Mouse (Mus musculus): ENCODE measurements around the gene Prex1.
"Not testable (repeated sequence)": the region's sequence is repeated elsewhere in the genome, so short reads cannot be mapped to it uniquely, and the experiment has no call there.

Prex1 gene

GRCm38 (mm10) chr2:166713690-166714426 lies at the start of gene Prex1:
Gene Prex1, minus strand, starts transcription at chr2:166713832.
- DNase-seq (ENCODE audit: low read depth, low spot score): peak; percentile 98

DNA sequence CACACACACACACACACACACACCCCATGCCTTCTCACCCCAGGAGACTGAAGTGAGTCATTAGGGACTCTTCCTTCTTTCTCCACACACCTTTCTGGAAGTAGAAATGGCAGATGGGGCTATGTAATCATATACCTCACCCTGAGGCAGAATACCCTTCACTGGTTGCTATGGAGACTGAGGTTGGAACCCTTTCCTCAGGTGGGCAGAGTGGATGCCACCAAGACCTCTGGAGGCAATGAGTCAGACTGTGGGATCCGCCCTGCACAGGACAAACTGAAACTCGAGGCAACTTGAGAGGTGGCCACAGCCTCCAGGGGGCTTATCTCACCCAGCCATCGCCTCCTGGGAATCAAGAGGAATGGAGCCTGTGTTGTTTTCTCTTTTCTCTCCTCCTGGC lies 44.3 kb upstream of the Prex1 start:
- DNase-seq (ENCODE audit: low read depth, low spot score): no peak

- DNase-seq (ENCODE audit: low read depth, low spot score): no peak
Observed at GRCm38 (mm10) chr2:166754760-166755159, 41.1 kb upstream of the Prex1 start.

DNA sequence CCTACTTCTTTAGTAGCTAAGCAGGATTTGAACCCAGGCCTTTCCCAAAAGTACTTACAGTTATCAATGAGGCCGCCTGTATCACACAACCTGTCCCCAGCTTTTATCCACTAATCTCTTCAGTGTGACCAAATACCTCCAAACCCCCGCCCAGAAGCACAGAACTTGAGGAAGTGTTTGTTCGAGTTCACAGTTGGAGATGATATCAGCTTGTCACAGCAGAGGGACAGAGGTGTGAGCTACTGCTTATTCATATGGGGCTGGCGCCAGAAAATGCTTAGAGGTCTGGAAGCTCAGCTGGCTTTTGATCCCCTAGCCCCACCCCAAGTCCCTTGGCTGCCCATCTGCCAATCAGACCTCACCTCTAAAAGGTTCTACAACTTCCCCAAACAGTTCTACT lies 40.6 kb upstream of the Prex1 start:
- DNase-seq (ENCODE audit: low read depth, low spot score): no peak

DNA sequence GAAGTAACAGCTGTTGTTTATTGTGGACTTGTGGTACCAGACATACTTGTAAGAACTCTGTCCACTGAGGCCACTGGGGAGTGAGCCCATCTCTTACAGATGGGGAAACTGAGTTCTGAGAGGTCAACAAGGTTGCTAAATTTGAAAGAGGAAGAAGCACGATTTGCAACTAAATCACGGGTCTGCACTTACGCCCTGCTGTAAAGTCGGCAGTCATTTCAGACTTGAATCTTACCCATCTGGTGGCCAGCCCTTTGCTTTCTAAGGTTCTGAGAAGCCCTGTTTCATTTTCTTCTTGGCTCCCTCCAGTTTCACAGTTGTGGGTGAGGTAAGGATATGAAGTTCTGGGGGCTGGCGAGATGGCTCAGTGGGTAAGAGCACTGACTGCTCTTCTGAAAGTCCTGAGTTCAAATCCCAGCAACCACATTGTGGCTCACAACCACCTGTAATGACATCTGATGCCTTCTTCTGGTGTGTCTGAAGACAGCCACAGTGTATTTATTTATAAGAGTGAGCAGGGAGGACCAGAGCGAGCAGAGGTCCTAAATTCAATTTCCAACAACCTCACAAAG lies 37.1 kb upstream of the Prex1 start:
- no peak for DNase-seq (ENCODE audit: low read depth, low spot score)

DNA sequence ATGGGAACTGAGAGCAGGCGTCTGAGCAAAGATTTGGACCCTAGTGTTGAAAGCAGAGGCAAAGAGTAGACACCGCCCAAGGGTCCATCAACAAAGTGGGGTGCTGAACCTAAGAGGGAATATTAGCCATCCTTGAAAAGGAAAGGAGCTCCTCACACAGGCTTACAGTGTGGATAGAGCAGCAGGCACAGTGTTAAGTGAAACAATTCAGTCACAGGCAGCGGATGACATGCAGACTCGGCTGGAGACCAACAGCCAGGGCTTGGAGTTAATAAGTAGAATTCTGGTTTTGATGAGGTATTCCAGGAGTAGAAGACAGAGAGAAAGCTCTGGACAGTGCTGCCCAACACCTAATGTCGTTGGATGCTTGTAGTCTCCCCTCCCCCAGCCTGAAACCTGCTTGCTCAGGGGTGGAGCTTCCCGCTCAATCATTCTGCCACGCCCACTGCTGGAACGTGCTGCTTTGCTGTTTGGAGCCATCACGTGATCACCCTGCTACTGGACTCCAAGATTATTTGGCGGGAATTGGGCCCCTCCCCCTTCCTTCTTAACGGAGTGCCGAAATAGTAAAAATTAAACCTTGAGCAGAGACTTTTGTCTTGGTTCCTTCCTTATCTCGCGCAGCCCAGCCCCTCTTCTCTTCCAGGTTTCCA lies 32.8 kb upstream of the Prex1 start:
- DNase-seq (ENCODE audit: low read depth, low spot score): not testable (repeated sequence)

DNA sequence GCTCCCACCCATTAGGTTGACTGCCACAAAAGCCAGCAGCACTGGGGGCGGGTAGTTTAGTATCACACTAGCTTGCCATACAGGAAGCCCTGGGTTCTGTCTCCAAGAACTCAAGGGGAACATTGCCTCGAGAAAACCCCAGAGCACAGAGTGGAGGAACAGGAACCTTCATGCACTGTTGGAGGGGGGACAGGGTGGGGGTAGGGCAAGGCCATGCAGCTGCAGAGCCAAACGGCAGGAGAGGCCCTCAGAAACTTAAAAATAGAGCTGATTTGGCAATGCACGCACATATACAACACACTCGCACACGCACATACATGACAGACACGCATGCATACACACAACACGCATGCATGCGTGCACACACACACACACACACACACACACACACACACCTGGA lies 32.2 kb upstream of the Prex1 start:
- DNase-seq (ENCODE audit: low read depth, low spot score): no peak

- DNase-seq (ENCODE audit: low read depth, low spot score): no peak
Observed at GRCm38 (mm10) chr2:166744433-166744832, 30.8 kb upstream of the Prex1 start.

GRCm38 (mm10) chr2:166743504-166743903 lies 29.9 kb upstream of the Prex1 start:
- DNase-seq (ENCODE audit: low read depth, low spot score): no peak

DNA sequence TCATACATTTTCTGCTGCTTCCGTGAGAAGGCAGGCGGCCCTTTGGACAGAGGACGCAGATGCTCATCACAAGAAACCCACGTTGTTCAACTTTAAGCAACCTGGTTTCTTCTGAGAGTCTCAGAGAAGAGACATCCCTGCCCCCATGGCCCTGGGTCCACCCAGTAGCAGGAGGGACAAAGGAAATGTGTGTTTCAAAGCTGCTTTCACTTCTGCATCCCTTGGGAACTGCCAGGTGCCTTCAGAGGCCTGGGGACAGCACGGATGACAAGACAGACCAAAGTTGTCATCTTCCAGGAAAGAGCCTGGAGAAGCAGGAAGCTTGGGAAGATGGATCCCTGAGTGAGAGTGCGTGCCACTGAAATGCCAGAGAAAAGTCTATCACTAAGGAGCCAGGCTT lies 27.8 kb upstream of the Prex1 start:
- no peak for DNase-seq (ENCODE audit: low read depth, low spot score)

DNA sequence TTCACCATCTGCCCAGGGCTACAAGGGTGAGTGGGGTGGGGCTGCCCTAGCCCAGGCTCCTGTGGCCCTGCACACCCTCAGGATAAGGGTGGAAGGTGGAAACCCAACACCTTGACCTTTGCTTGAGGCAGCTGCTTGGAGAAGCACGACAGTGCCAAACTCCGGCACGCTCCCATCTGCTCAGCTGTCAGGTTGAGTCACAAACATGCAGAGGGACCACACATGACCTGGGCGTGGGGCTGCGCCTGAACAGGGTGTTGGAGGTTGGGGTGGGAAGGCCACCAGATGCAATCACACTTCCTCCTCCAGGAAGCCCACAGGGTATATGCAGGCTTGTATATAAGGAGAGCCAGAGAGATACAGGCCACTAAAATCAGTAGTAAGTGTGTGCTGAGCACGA lies 26.8 kb upstream of the Prex1 start:
- no peak for DNase-seq (ENCODE audit: low read depth, low spot score)

DNA sequence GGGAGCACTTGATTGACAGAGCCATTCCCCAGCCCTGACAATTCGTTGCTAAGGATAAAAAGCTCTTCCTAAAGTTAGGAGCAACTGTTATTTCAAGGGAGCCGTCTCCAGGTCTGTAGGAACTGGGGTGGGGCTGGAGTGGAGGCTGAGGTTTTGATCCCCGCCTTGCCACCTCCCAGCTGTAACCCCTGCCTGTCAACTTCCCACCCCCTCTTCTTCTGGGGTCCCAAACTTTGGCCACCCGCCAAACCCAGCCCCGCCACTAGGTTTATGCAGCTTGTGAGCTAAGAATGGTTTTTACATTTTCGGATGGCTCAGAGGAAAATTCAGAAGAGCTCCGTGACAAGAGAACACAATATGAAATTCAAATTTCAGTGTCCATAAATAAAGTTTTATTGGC lies 23.7 kb upstream of the Prex1 start:
- DNase-seq (ENCODE audit: low read depth, low spot score): no peak

DNA sequence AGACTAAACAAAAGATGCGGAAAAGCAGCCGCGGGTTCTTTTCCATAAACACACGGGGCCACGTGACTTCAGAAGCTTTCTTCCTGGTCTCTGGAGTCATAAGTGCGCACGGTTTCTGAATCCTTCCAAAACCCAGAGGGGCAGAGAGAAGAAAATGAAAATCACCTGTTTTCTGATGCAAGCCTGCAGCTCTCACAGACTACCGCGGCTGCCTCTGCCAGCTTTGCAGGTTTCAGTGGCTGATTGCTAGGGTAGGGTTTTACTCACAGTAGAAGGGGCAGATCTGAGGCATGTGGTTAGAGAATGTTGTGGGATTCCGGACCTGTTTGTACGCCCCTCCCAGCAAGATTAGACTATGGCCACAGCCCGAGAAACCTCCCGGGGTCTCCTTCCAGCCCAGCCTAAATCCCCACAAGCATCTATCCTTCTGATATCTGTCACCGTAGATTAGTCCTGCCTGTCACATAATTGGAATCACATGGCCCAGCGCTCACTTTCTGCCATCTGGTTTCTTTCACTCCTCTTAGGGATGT lies 21.9 kb upstream of the Prex1 start:
- DNase-seq (ENCODE audit: low read depth, low spot score): peak; percentile 82

DNA sequence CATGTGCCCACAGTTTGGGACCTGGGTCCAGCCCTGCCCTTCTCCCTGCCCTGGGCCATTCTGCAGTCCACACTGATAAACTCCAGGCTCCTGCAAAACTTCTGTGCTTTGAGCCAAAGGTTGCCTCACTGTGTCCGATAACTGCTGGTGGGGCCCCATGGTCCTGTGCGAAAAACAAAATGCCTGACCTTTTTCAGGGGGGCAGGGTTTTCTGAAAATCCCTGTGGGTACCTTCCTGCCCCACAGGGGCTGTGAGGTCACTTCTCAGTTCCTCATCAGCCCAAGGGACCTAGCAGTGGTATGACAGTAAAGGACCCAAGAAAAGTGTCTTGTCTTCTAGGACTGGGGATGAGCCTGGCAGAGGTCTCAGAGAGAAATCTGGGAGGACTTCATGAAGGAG lies 19.2 kb upstream of the Prex1 start:
- DNase-seq (ENCODE audit: low read depth, low spot score): no peak

GRCm38 (mm10) chr2:166732146-166732545 lies 18.5 kb upstream of the Prex1 start:
- no peak for DNase-seq (ENCODE audit: low read depth, low spot score)

DNA sequence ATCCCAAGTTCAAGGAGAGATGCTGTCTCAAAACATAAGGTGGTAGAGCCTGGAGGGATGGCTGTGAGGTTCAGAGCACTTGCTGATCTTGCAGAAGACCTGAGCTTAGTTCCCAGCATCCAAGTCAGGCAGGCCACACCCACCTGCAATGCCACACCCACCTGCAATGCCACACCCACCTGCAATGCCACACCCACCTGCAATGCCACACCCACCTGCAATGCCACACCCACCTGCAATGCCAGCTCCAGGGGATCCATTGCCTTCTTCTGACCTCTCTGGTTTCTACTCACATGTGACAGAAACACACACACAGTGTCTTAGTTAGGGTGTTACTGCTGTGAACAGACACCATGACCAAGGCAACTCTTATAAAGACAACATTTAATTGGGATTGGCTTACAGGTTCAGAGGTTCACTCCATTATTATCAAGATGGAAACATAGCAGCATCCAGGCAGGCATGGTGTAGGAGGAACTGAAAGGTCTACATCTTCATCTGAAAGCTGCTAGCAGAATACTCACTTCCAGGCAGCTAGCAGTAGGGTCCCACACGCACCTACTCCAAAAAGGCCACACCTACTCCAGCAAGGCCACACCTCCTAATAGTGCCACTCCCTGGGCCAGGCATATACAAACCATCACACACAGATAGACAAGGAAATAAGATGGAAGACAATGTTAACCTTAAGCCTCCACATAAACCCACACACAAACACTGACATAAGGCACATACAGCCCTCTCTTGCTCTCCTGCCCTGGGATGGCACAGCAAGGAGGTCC lies 17.7 kb upstream of the Prex1 start:
- DNase-seq (ENCODE audit: low read depth, low spot score): not testable (repeated sequence)

DNA sequence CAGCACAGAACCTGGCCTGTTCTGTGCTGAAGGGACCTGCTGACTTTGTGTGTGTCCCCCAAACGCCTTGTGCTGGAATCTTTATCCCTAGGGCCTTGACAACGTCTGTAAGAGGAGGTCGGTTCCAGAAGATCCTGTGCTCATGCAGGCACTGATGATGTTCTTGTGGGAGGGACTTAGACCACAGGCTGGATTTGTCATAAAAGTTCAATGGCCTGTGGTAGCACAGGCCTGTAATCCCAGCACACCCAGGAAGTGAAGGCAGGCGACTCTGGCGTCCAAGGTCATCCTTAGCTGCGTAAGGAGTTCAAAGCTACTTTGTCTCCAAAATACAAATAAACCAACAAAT lies 16.9 kb upstream of the Prex1 start:
- no peak for DNase-seq (ENCODE audit: low read depth, low spot score)

GRCm38 (mm10) chr2:166729656-166730566 lies 16.3 kb upstream of the Prex1 start:
- DNase-seq (ENCODE audit: low read depth, low spot score): peak; percentile 24

GRCm38 (mm10) chr2:166729045-166729444 lies 15.4 kb upstream of the Prex1 start:
- DNase-seq (ENCODE audit: low read depth, low spot score): no peak

DNA sequence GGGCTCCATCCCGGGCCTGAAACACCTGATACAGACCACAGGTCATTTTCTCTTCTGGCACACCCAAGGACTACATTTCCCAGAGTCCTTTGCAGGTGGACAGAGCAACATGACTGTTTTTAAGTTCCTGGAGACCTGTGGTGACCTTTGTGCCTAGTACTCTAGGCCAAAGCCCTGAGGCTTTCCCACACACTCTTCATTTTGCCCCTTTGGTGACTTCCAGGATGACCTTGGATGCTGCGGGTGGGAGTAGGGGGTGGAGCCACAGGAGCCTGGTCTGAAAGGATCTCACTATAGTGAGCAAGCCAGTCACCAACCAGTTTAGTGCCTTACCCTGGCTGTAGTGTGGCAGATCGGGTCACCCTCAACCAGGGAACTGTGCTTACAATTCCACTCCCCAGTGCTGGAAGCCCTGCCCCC lies 14.6 kb upstream of the Prex1 start:
- no peak for DNase-seq (ENCODE audit: low read depth, low spot score)

GRCm38 (mm10) chr2:166727790-166728189 lies 14.2 kb upstream of the Prex1 start:
- DNase-seq (ENCODE audit: low read depth, low spot score): no peak

Measured in forelimb bud, embryonic 11.5 days (tissue).